Mouse (Mus musculus): ENCODE measurements at regions not wholly inside any gene's neighbourhood (a gene's known extent, or its start where the extent isn't known, plus 50 kb on each side); places are given as distances from the start of the nearest gene placed in this dataset.

GRCm38 (mm10) chr1:168518087-168518486 lies 86.0 kb upstream of the Pbx1 start:
- whole genome bisulfite sequencing, result 75% methylated on average over 6 of the region's 6 CpGs
- DNase-seq (ENCODE audit: low spot score) (no peak), ATAC-seq (ENCODE audit: low FRiP score, low read depth) (no peak)
- Histone ChIP-seq H3K36me3 (ENCODE audit: control insufficient read depth, insufficient read depth, low read length) (no peaks in the 10 kb centered on the region), H3K9me3 (ENCODE audit: control insufficient read depth, low read length) (no peaks in the 10 kb centered on the region), H3K4me2 (replicated peaks; ENCODE audit: low read depth, low read length, severe bottlenecking) (no peak overlapping the region), H3K4me3 (replicated peaks; ENCODE audit: low read length) (no peak overlapping the region), H3K27ac (replicated peaks; ENCODE audit: low read depth, low read length) (no peak overlapping the region), H3K27me3 (ENCODE audit: control insufficient read depth, insufficient read depth, low read length) (no peaks in the 10 kb centered on the region), H3K9ac (ENCODE audit: low read depth, low read length, severe bottlenecking) (no peak overlapping the region), H3K4me1 (ENCODE audit: control insufficient read depth, insufficient read depth, low read length) (no peaks in the 10 kb centered on the region)
- no peak for TF ChIP-seq POLR2A (IDR thresholded peaks at IDR 0.05; ENCODE audit: borderline replicate concordance, extremely low read depth, insufficient read depth, insufficient read length)

- no peak overlapping the region for H3K4me3 ChIP-seq (replicated peaks; ENCODE audit: low read length)
- H3K27ac ChIP-seq (replicated peaks; ENCODE audit: low read depth, low read length), result no peak overlapping the region
- no peaks in the 10 kb centered on the region for H3K9me3 ChIP-seq (ENCODE audit: control insufficient read depth, low read length)
- no peak overlapping the region for H3K4me2 ChIP-seq (replicated peaks; ENCODE audit: low read depth, low read length, severe bottlenecking)
- 65% methylated on average over 1 of the region's 1 CpGs for WGBS
- H3K36me3 ChIP-seq (ENCODE audit: control insufficient read depth, insufficient read depth, low read length), result no peaks in the 10 kb centered on the region
- H3K9ac ChIP-seq (ENCODE audit: low read depth, low read length, severe bottlenecking), result no peak overlapping the region
- DNase-seq (ENCODE audit: low spot score) (peak; percentile 14), ATAC-seq (ENCODE audit: low FRiP score, low read depth) (no peak)
- TF ChIP-seq POLR2A (IDR thresholded peaks at IDR 0.05; ENCODE audit: borderline replicate concordance, extremely low read depth, insufficient read depth, insufficient read length), result no peak
- no peaks in the 10 kb centered on the region for H3K27me3 ChIP-seq (ENCODE audit: control insufficient read depth, insufficient read depth, low read length)
- no peaks in the 10 kb centered on the region for H3K4me1 ChIP-seq (ENCODE audit: control insufficient read depth, insufficient read depth, low read length)
These were observed 74.3 kb upstream of the Pbx1 start for GRCm38 (mm10) chr1:168506326-168506725.

- TF ChIP-seq POLR2A (IDR thresholded peaks at IDR 0.05; ENCODE audit: borderline replicate concordance, extremely low read depth, insufficient read depth, insufficient read length), result no peak
- ATAC-seq (ENCODE audit: low FRiP score, low read depth), result no peak
- H3K4me1 ChIP-seq (ENCODE audit: control insufficient read depth, insufficient read depth, low read length), result no peaks in the 10 kb centered on the region
- no peak overlapping the region for H3K9ac ChIP-seq (ENCODE audit: low read depth, low read length, severe bottlenecking)
- no peaks in the 10 kb centered on the region for H3K36me3 ChIP-seq (ENCODE audit: control insufficient read depth, insufficient read depth, low read length)
- WGBS, result 54% methylated on average over 9 of the region's 9 CpGs
- no peak overlapping the region for H3K4me2 ChIP-seq (replicated peaks; ENCODE audit: low read depth, low read length, severe bottlenecking)
- H3K27ac ChIP-seq (replicated peaks; ENCODE audit: low read depth, low read length), result no peak overlapping the region
- no peaks in the 10 kb centered on the region for H3K9me3 ChIP-seq (ENCODE audit: control insufficient read depth, low read length)
- H3K4me3 ChIP-seq (replicated peaks; ENCODE audit: low read length), result no peak overlapping the region
- no peak for DNase-seq (ENCODE audit: low spot score)
- no peaks in the 10 kb centered on the region for H3K27me3 ChIP-seq (ENCODE audit: control insufficient read depth, insufficient read depth, low read length)
These were observed 72.7 kb upstream of the Pbx1 start for GRCm38 (mm10) chr1:168504773-168505172.

- H3K4me2 ChIP-seq (replicated peaks; ENCODE audit: low read depth, low read length, severe bottlenecking), result no peak overlapping the region
- no peak for TF ChIP-seq POLR2A (IDR thresholded peaks at IDR 0.05; ENCODE audit: borderline replicate concordance, extremely low read depth, insufficient read depth, insufficient read length)
- no peak for ATAC-seq (ENCODE audit: low FRiP score, low read depth)
- DNase-seq (ENCODE audit: low spot score), result peak; percentile 13
- 48% methylated on average over 7 of the region's 7 CpGs for WGBS
- no peak overlapping the region for H3K4me3 ChIP-seq (replicated peaks; ENCODE audit: low read length)
- H3K27me3 ChIP-seq (ENCODE audit: control insufficient read depth, insufficient read depth, low read length), result no peaks in the 10 kb centered on the region
- H3K36me3 ChIP-seq (ENCODE audit: control insufficient read depth, insufficient read depth, low read length), result no peaks in the 10 kb centered on the region
- no peaks in the 10 kb centered on the region for H3K4me1 ChIP-seq (ENCODE audit: control insufficient read depth, insufficient read depth, low read length)
- no peak overlapping the region for H3K9ac ChIP-seq (ENCODE audit: low read depth, low read length, severe bottlenecking)
- H3K27ac ChIP-seq (replicated peaks; ENCODE audit: low read depth, low read length), result no peak overlapping the region
- H3K9me3 ChIP-seq (ENCODE audit: control insufficient read depth, low read length), result no peaks in the 10 kb centered on the region
These were observed 70.2 kb upstream of the Pbx1 start for GRCm38 (mm10) chr1:168502266-168502665.

GRCm38 (mm10) chr1:168501375-168502169 lies 69.5 kb upstream of the Pbx1 start:
- Histone ChIP-seq H3K4me1 (ENCODE audit: control insufficient read depth, insufficient read depth, low read length) (no peaks in the 10 kb centered on the region), H3K4me2 (replicated peaks; ENCODE audit: low read depth, low read length, severe bottlenecking) (no peak overlapping the region), H3K27ac (replicated peaks; ENCODE audit: low read depth, low read length) (no peak overlapping the region), H3K9ac (ENCODE audit: low read depth, low read length, severe bottlenecking) (no peak overlapping the region), H3K9me3 (ENCODE audit: control insufficient read depth, low read length) (no peaks in the 10 kb centered on the region), H3K4me3 (replicated peaks; ENCODE audit: low read length) (no peak overlapping the region), H3K36me3 (ENCODE audit: control insufficient read depth, insufficient read depth, low read length) (no peaks in the 10 kb centered on the region), H3K27me3 (ENCODE audit: control insufficient read depth, insufficient read depth, low read length) (no peaks in the 10 kb centered on the region)
- 39% methylated on average over 4 of the region's 4 CpGs for WGBS
- no peak for TF ChIP-seq POLR2A (IDR thresholded peaks at IDR 0.05; ENCODE audit: borderline replicate concordance, extremely low read depth, insufficient read depth, insufficient read length)
- DNase-seq (ENCODE audit: low spot score), result no peak
- no peak for ATAC-seq (ENCODE audit: low FRiP score, low read depth)
